Mouse (Mus musculus) testis, adult 2 months (tissue): ENCODE results near the gene Slc2a10.

ENCODE experiments used
- CTCF ChIP-seq: fragments of 200-500 bp; IDR thresholded peaks from 2 replicates; pipeline ENCODE4 v1.5.1; 2012; ENCODE audit warnings: low read depth, mild to moderate bottlenecking, inconsistent platforms, low read length, moderate library complexity; ENCODE audit not compliant: control insufficient read depth, insufficient read depth, insufficient replicate concordance
- POLR2A ChIP-seq: fragments of 200-500 bp; IDR thresholded peaks from 2 replicates; pipeline ENCODE4 v1.6.1; 2012; ENCODE audit warnings: low read depth, mild to moderate bottlenecking, inconsistent platforms, low read length, moderate library complexity; ENCODE audit not compliant: control insufficient read depth

- TF ChIP-seq POLR2A (no peak), CTCF (no peak)
Measured at GRCm38 (mm10) chr2:165559506-165560235, 56.1 kb downstream of the Slc2a10 start.
